Mouse (Mus musculus) G1E (cell line): Measurements from ENCODE around the gene Tspan9. TPM values are rescaled to one million over a fixed set of nuclear protein-coding genes. Genes with fewer than 3 reads are reported as not detected.

ENCODE experiments used
- ATAC-seq: 2 replicates; pipeline ENCODE4 v1.8.0; 2016; ENCODE audit warnings: mild to moderate bottlenecking; ENCODE audit not compliant: insufficient number of reproducible peaks, poor library complexity, low FRiP score, severe bottlenecking; ENCODE audit errors: extremely low read depth
- DNase-seq: peaks from one replicate; pipeline ENCODE4 v3.0.0; 2012; ENCODE audit warnings: low spot score
- H3K27me3 ChIP-seq: 2 replicates; pipeline ENCODE4 v1.6.1; 2012; ENCODE audit warnings: mild to moderate bottlenecking, low read length, inconsistent platforms; ENCODE audit not compliant: insufficient read depth
- H3K36me3 ChIP-seq: replicated peaks from 2 replicates; pipeline ENCODE3; 2012; ENCODE audit warnings: mild to moderate bottlenecking, inconsistent platforms
- H3K4me1 ChIP-seq: 2 replicates; pipeline ENCODE4 v1.6.1; 2012; ENCODE audit warnings: low read depth, low read length, inconsistent platforms, mixed read lengths; ENCODE audit not compliant: insufficient read depth
- H3K4me3 ChIP-seq: 2 replicates; pipeline ENCODE4 v1.5.1; 2012; ENCODE audit warnings: low read depth, mild to moderate bottlenecking, inconsistent platforms, low read length, moderate library complexity, mixed read lengths
- H3K9me3 ChIP-seq: replicated peaks from 2 replicates; pipeline ENCODE4 v1.6.1; 2012; ENCODE audit warnings: inconsistent platforms
- CTCF ChIP-seq: IDR thresholded peaks from 2 replicates; pipeline ENCODE4 v1.5.1; 2012; ENCODE audit warnings: low read depth, low read length, inconsistent platforms, mixed read lengths
- GATA1 ChIP-seq: IDR thresholded peaks from 2 replicates; pipeline ENCODE4 v1.6.1; 2012; ENCODE audit warnings: borderline replicate concordance, low read length, inconsistent platforms, mixed read lengths
- GATA2 ChIP-seq: IDR thresholded peaks from 2 replicates; pipeline ENCODE4 v1.6.1; 2012; ENCODE audit warnings: low read depth, low read length, inconsistent platforms, borderline replicate concordance
- POLR2AphosphoS5 ChIP-seq: IDR thresholded peaks from 2 replicates; pipeline ENCODE4 v1.6.1; 2012; ENCODE audit warnings: low read depth, low read length, inconsistent platforms; ENCODE audit not compliant: insufficient replicate concordance
- TAL1 ChIP-seq: conservative IDR thresholded peaks from 2 replicates; pipeline ENCODE4 v1.6.1; 2012; ENCODE audit warnings: low read depth, low read length, inconsistent platforms, mixed read lengths
- polyA plus RNA-seq: library from polyadenylated mRNA; stranded (reverse); fragments of >175 nt; gene quantifications from 2 replicates; pipeline ENCODE4 v1.2.3, GENCODE M21; 2012
- total RNA-seq, 2 experiments: library from RNA; stranded (forward) in 1 of 2; stranded (reverse) in 1 of 2; fragments of 200-1000 nt in 1 of 2; fragments of >200 nt in 1 of 2; fragmentation: Nextera tagmentation in 1 of 2; gene quantifications; 2 replicates each; pipeline ENCODE4 v1.2.3; 2014 to 2017

Tspan9 gene
- total and polyA plus RNA-seq, 3 experiments, result 0.16 TPM; not detected in 2

DNA sequence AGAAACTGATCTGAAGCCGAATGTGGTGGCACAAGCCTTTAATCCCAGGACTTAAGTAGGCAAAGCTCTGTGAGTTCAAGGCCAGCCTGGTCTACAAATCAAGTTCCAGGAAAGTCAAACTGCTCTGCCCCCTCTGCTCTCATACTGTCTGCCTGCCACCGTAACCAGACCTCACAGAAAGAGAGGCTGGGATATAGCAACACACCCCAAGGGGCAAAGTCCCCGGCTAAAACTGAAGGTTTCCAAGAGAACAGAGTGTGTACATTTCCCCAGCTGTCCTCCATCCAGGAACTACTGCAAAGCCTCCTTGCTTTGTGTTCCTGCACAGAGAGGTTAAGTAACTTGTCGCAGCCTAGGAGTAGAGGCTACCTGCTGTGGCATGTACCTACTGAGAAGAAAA, 231.7 kb downstream of the Tspan9 start:
- H3K4me3 ChIP-seq, result no peak overlapping the region
- no peaks in the 10 kb centered on the region for H3K27me3 ChIP-seq
- H3K4me1 ChIP-seq, result no peaks in the 10 kb centered on the region
- peaks cover 78% of the 10 kb centered on the region for H3K9me3 ChIP-seq
- no peaks in the 10 kb centered on the region for H3K36me3 ChIP-seq
- TF ChIP-seq CTCF (no peak), GATA1 (no peak), TAL1 (no peak), GATA2 (no peak), POLR2AphosphoS5 (no peak)
- no peak for DNase-seq
- ATAC-seq, result no peak

Other genes with a start within 250 kb of the Tspan9 start
- gene Tead4, start 157.2 kb upstream of the Tspan9 start, total RNA-seq (2014; fragmentation: Nextera tagmentation), result not detected in 2 replicates
- 0.05 and 0.06 TPM in 2 replicates for gene Tead4, start 157.2 kb upstream of the Tspan9 start, total RNA-seq (2017)
- gene Tead4, start 157.2 kb upstream of the Tspan9 start, polyA plus RNA-seq, result not detected in 2 replicates
- 29.6 and 32.4 TPM in 2 replicates for gene Tulp3, start 212.3 kb upstream of the Tspan9 start, total RNA-seq (2014; fragmentation: Nextera tagmentation)
- 4.5 and 5.2 TPM in 2 replicates for gene Tulp3, start 212.3 kb upstream of the Tspan9 start, total RNA-seq (2017)
- gene Tulp3, start 212.3 kb upstream of the Tspan9 start, polyA plus RNA-seq, result 5.6 and 6.0 TPM in 2 replicates
- 52.4 and 52.8 TPM in 2 replicates for gene Rhno1, start 219.3 kb upstream of the Tspan9 start, total RNA-seq (2014; fragmentation: Nextera tagmentation)
- 66.0 and 66.5 TPM in 2 replicates for gene Rhno1, start 219.3 kb upstream of the Tspan9 start, total RNA-seq (2017)
- gene Rhno1, start 219.3 kb upstream of the Tspan9 start, polyA plus RNA-seq, result 82.8 and 84.1 TPM in 2 replicates
- gene Foxm1, start 219.4 kb upstream of the Tspan9 start, total RNA-seq (2014; fragmentation: Nextera tagmentation), result 82.2 and 121 TPM in 2 replicates
- 18.9 and 21.4 TPM in 2 replicates for gene Foxm1, start 219.4 kb upstream of the Tspan9 start, total RNA-seq (2017)
- gene Foxm1, start 219.4 kb upstream of the Tspan9 start, polyA plus RNA-seq, result 72.3 and 76.3 TPM in 2 replicates
- not detected in 2 replicates for gene Tex52, start 231.9 kb upstream of the Tspan9 start, total RNA-seq (2014; fragmentation: Nextera tagmentation)
- gene Tex52, start 231.9 kb upstream of the Tspan9 start, total RNA-seq (2017), result 0.11 and 0.23 TPM in 2 replicates
- gene Tex52, start 231.9 kb upstream of the Tspan9 start, polyA plus RNA-seq, result not detected in 2 replicates
- not detected in 2 replicates for gene Gm44596, start 231.9 kb upstream of the Tspan9 start, total RNA-seq (2014; fragmentation: Nextera tagmentation)
- not detected in 2 replicates for gene Gm44596, start 231.9 kb upstream of the Tspan9 start, total RNA-seq (2017)
- gene Gm44596, start 231.9 kb upstream of the Tspan9 start, polyA plus RNA-seq, result not detected in 2 replicates